Mouse (Mus musculus): ENCODE results near the gene Olfr331. TPM values are rescaled to one million over a fixed set of nuclear protein-coding genes. Genes with fewer than 3 reads are reported as not detected.
A peak's percentile ranks its signal among the peaks of the same experiment; 100 is the strongest.
"Not testable (repeated sequence)": the region's sequence is repeated elsewhere in the genome, so short reads cannot be mapped to it uniquely, and the experiment has no call there.

Gene Olfr331
- total RNA-seq (2021), result not detected
- long read RNA-seq, result 0 reads

DNA sequence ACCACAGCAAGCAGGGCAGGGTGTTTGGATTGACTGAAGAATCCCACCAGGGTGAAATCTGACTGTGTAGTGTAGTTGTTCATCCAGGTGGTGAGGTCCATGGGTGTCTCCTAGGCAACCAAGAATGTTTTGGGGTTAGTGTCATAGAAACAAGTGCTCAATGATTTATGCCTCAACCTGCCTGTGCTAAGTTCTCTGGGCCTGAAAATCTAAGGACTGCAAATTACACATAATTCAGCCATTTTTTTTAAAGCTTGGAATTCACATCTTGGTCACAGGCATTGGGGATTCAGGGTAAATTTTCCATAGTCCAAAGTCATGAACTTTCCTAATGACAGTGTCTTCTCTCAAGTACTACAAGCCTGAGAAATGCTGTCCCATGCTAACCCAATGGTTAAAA is at the start of gene Olfr331:
TSS of gene Olfr331 (minus strand) at position 101 of the 400 bp plus-strand sequence.
- DNase-seq (ENCODE audit: low spot score in 2 of 2), result not testable (repeated sequence)

- no peak for DNase-seq (ENCODE audit: low spot score in 2 of 2)
Measured at GRCm38 (mm10) chr11:58546322-58546721, 44.0 kb upstream of the Olfr331 start, which contains the start of gene Olfr329-ps. TSS of gene Olfr329-ps (minus strand) at chr11:58546422.

GRCm38 (mm10) chr11:58534736-58535135 is 32.4 kb upstream of the Olfr331 start, which contains the start of gene Olfr330:
TSS of gene Olfr330 (minus strand) at chr11:58534836.
- DNase-seq (ENCODE audit: low spot score in 2 of 2), result not testable (repeated sequence)

- DNase-seq (ENCODE audit: low spot score in 2 of 2), result peak in 1 of 2 experiments; percentile 19
Measured at GRCm38 (mm10) chr11:58519756-58520155, 17.4 kb upstream of the Olfr331 start.

GRCm38 (mm10) chr11:58518916-58519315 is 16.5 kb upstream of the Olfr331 start:
- DNase-seq (ENCODE audit: low spot score in 2 of 2), result peak; percentile 62 to 67

- not testable (repeated sequence) for DNase-seq (ENCODE audit: low spot score in 2 of 2)
Measured at GRCm38 (mm10) chr11:58509058-58509457, 6.7 kb upstream of the Olfr331 start.

DNA sequence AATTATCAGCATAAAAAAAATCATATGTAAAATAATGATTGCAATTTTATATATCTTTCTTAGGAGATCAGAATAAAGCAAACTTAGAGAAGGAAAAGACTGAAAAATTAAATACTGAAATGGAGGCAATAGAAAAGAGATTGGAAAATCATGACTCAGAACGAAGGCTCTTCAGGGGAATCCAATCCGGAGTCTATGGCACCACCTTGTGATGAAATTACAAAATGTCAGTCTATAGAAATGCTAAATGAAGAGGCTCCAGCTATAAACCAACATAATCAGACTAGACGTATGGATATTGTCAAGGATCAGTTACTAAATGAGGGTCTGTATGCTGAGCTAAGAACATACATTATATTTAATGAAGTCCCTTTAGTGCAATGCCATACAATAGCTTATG is 3.1 kb downstream of the Olfr331 start:
- peak in 1 of 2 experiments; percentile 20 for DNase-seq (ENCODE audit: low spot score in 2 of 2)

GRCm38 (mm10) chr11:58498761-58499160 is 3.6 kb downstream of the Olfr331 start:
- no peak for DNase-seq (ENCODE audit: low spot score in 2 of 2)

DNA sequence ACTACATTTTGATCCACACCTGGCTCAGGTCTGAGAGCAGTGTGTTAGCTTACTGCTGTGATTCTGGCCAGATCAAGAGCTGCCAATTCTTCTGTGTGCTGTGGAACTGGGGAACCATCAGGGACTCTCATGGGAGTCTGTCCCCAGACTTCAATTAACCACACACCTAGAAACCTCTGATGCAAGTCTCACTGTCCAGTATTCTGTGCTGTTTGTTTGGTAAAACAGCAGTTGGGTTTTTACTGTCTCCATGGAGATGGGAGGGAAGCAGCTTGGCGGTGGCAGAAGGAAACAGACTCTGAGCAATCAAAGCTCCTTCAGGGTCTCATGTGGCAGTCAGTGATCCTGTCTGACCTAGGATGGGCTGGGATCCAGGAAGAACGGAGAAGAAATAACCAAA is 9.9 kb downstream of the Olfr331 start, which contains the start of gene Olfr332:
TSS of gene Olfr332 (minus strand) at position 101 of the 400 bp plus-strand sequence.
- no peak for DNase-seq (ENCODE audit: low spot score in 2 of 2)

- DNase-seq (ENCODE audit: low spot score in 2 of 2), result no peak
Measured at GRCm38 (mm10) chr11:58462170-58462569, 40.2 kb downstream of the Olfr331 start, which contains the start of gene Olfr30. TSS of gene Olfr30 (minus strand) at chr11:58462270.

DNA sequence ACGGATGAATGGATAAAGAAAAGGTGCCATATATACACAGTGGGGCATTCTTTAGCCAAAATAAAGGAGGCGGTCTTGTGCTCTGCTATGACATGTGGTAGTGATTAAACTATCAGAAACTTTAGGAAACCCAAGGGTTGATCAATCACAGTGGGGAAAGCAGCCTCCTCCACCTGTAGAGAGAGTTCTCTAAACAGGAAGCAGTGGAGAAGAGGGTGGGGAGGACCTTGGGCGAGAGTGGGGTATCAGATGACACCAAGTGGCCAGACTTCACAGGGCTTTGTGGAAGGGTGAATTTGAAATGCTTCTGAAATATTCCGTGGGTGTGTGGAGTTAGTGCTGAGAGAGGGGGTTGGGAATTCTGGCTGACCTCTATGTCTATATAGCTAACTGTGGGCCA is 48.8 kb downstream of the Olfr331 start:
- DNase-seq (ENCODE audit: low spot score in 2 of 2), result no peak

- no peak for DNase-seq (ENCODE audit: low spot score in 2 of 2)
Measured at GRCm38 (mm10) chr11:58452759-58453158, 49.6 kb downstream of the Olfr331 start, which contains the start of gene Lypd9. TSS of gene Lypd9 (minus strand) at chr11:58452923.

Other genes starting within 250 kb of the Olfr331 start
- not detected for gene 4930438A08Rik, start 227.8 kb downstream of the Olfr331 start, total RNA-seq (2021)
- 10 to 100 TPM; 24.4 to 25.9 TPM for gene Zfp692, start 195.5 kb downstream of the Olfr331 start, total RNA-seq (2021)
- gene Zfp672, start 172.2 kb downstream of the Olfr331 start, total RNA-seq (2021), result 10 to 100 TPM; 43.4 to 43.5 TPM
- gene Sh3bp5l, start 171.8 kb downstream of the Olfr331 start, total RNA-seq (2021), result 10 to 100 TPM; 48.9 to 55.4 TPM
- gene Lypd8, start 123.5 kb downstream of the Olfr331 start, total RNA-seq (2021), result not detected
- not detected for gene 1810065E05Rik, start 81.5 kb downstream of the Olfr331 start, total RNA-seq (2021)
- gene Gm12253, start 70.0 kb downstream of the Olfr331 start, total RNA-seq (2021), result not detected
- not detected for gene Lypd9, start 49.6 kb downstream of the Olfr331 start, total RNA-seq (2021)
- not detected for gene Olfr30, start 40.3 kb downstream of the Olfr331 start, total RNA-seq (2021)
- gene Olfr332, start 10.0 kb downstream of the Olfr331 start, total RNA-seq (2021), result not detected
- gene Olfr330, start 32.3 kb upstream of the Olfr331 start, total RNA-seq (2021), result not detected
- not detected for gene Olfr329-ps, start 43.9 kb upstream of the Olfr331 start, total RNA-seq (2021)
- gene Olfr328, start 53.1 kb upstream of the Olfr331 start, total RNA-seq (2021), result under 1 TPM; 0.10 to 0.18 TPM
- gene Olfr224, start 68.0 kb upstream of the Olfr331 start, total RNA-seq (2021), result not detected
- gene Olfr325, start 75.2 kb upstream of the Olfr331 start, total RNA-seq (2021), result not detected
- not detected for gene Olfr324, start 92.5 kb upstream of the Olfr331 start, total RNA-seq (2021)
- gene 2210407C18Rik, start 113.5 kb upstream of the Olfr331 start, total RNA-seq (2021), result not detected
- under 1 TPM in 1 of 2 experiments, not detected in 1; 0.15 TPM for gene Olfr323, start 127.9 kb upstream of the Olfr331 start, total RNA-seq (2021)
- gene Trim58, start 137.9 kb upstream of the Olfr331 start, total RNA-seq (2021), result not detected
- not detected for gene Olfr322, start 156.2 kb upstream of the Olfr331 start, total RNA-seq (2021)
- gene Olfr320, start 178.5 kb upstream of the Olfr331 start, total RNA-seq (2021), result not detected
- gene Olfr319, start 196.6 kb upstream of the Olfr331 start, total RNA-seq (2021), result not detected
- under 1 TPM in 1 of 2 experiments, not detected in 1; 0.08 TPM for gene Olfr318, start 221.4 kb upstream of the Olfr331 start, total RNA-seq (2021)
- under 1 TPM in 1 of 2 experiments, not detected in 1; 0.10 TPM for gene Olfr317, start 236.6 kb upstream of the Olfr331 start, total RNA-seq (2021)